Mouse (Mus musculus) bone marrow, adult 2 months (tissue): ENCODE measurements around the gene Zfp746.

ENCODE experiments used
- CTCF ChIP-seq: fragments of 200-500 bp; IDR thresholded peaks from 2 replicates; pipeline ENCODE4 v1.5.1; 2011; ENCODE audit warnings: low read length, control low read depth; ENCODE audit not compliant: control insufficient read depth, insufficient read depth
- POLR2A ChIP-seq: fragments of 200-500 bp; IDR thresholded peaks from 2 replicates; pipeline ENCODE4 v1.6.1; 2011; ENCODE audit warnings: low read depth, mild to moderate bottlenecking, control low read depth, low read length, borderline replicate concordance; ENCODE audit not compliant: control insufficient read depth

DNA sequence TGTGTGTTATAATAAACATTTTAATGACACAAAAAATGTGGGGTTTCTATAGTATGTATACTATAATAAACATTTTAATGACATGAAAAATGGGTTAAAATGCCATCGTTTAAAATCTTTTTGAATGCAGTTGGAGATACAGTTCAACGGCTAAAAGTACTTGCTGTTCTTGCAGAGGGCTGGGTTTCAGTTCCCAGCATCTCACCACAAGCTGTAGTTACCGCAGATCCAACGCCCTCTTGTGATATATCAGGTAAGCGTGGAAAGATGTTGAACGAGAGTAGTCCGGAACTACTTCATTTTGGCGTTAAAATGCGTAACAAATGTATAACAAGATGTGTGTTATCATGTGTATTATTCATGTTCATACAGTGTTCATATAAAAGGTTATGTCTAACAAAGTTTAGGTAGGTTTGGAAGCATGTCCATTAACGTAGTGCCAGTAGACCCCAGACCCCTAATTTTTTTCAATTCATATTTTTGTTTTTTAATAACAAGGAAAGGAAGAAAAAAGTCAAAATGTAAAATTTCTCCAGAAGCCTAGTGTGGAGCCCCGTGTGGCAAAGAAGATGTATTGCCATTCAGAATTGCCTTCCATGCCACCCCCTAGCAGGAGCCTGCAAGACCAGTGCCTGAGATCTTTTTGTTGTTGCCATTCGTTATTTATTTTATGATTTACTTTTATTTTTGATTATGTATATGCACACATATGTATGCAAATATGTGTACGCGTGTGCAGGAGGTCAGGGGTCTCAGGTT lies 743 bp upstream of the Zfp746 start:
- TF ChIP-seq POLR2A, result no peak
- TF ChIP-seq CTCF, result no peak
